10 mouse cellular contexts compared by ENCODE assay signal in the genomic region with DNA sequence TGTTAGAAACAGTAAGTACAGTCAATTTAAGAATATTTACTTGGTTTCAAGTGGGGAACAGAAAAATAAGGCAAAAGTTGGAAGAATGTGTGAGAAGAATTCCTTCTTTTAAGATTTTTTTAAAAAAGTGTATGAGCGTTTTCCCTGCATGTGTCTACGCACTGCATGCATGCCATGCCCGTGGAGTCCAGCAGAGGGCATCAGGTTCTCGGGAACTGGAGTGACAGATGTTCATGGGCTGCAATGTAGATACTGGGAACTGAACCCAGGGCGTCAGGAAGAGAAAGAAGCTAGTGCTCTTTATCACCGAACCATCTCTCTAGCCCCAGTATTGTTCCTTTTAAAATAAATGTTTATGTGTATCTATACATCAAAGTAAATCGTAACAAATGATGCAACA.
DNase-seq lines count a peak whose midpoint lies in the region; ATAC-seq and TF ChIP-seq lines count a peak whose summit lies in the region.
"Had no signal": no experiment of that assay in that cellular context is flagged by ENCODE, and none has a peak within 500 bp of the region (broad histone marks: within the 10 kb centered on the region; RNA-seq: fewer than 3 reads in every experiment).

No protein-coding gene starts in this region.

- no peak overlapping the region for H3K4me3 ChIP-seq in lung, adult 2 months (replicated peaks; ENCODE audit: extremely low read depth, low read depth, low read length)
- no peak overlapping the region for H3K4me3 ChIP-seq in forebrain, embryonic 14.5 days (ENCODE audit: low read depth, low read length)
- H3K4me3 ChIP-seq: heart, embryonic 13.5 days; megakaryocyte, embryonic 14.5 days had no signal

- ATAC-seq in common myeloid progenitor, adult 5-6 weeks (replicated peaks; ENCODE audit: low read depth, poor library complexity, severe bottlenecking), result peak; percentile 60; the same call in 1 of the 2 replicates
- no peak for ATAC-seq in forebrain, embryonic 14.5 days

- no peaks in the 10 kb centered on the region for H3K4me1 ChIP-seq in lung, adult 2 months (ENCODE audit: control insufficient read depth, insufficient read depth, low read length)
- no peaks in the 10 kb centered on the region for H3K4me1 ChIP-seq in forebrain, embryonic 14.5 days (ENCODE audit: control insufficient read depth, insufficient read depth, low read length)
- H3K4me1 ChIP-seq: heart, embryonic 13.5 days; megakaryocyte, embryonic 14.5 days had no signal

- no peaks in the 10 kb centered on the region for H3K36me3 ChIP-seq in forebrain, embryonic 14.5 days (ENCODE audit: control insufficient read depth, insufficient read depth, low read length)
- H3K36me3 ChIP-seq: heart, embryonic 13.5 days had no signal

- WGBS in lung, adult 2 months, result 70% methylated on average over 7 of the region's 7 CpGs
- 77% methylated on average over 7 of the region's 7 CpGs for WGBS in forebrain, embryonic 14.5 days

- no peak overlapping the region for H3K4me2 ChIP-seq in forebrain, embryonic 14.5 days (ENCODE audit: low read length)
- H3K4me2 ChIP-seq: heart, embryonic 13.5 days had no signal

- H3K9ac ChIP-seq in forebrain, embryonic 14.5 days (ENCODE audit: low read length), result no peak overlapping the region
- H3K9ac ChIP-seq: heart, embryonic 13.5 days had no signal

- no peak for TF ChIP-seq POLR2A in lung, adult 2 months (IDR thresholded peaks at IDR 0.05; ENCODE audit: borderline replicate concordance, extremely low read depth, low read depth, low read length)

- H3K27me3 ChIP-seq in forebrain, embryonic 14.5 days (replicated peaks; ENCODE audit: control insufficient read depth, insufficient read depth, low read length), result no peaks in the 10 kb centered on the region
- H3K27me3 ChIP-seq: heart, embryonic 13.5 days; megakaryocyte, embryonic 14.5 days had no signal

- no peaks in the 10 kb centered on the region for H3K9me3 ChIP-seq in forebrain, embryonic 14.5 days (replicated peaks; ENCODE audit: control insufficient read depth, low read length)
- H3K9me3 ChIP-seq: heart, embryonic 13.5 days had no signal

- no peak overlapping the region for H3K27ac ChIP-seq in forebrain, embryonic 14.5 days (ENCODE audit: low read depth, low read length)
- H3K27ac ChIP-seq: heart, embryonic 13.5 days had no signal

- TF ChIP-seq CTCF in lung, adult 2 months (IDR thresholded peaks at IDR 0.05; ENCODE audit: insufficient read depth, low read length), result peak; percentile 62

- DNase-seq in cerebellum, postnatal 25 days, result peak; percentile 3 to 13
- no peak for DNase-seq in cerebellum, adult 11-12 months
- DNase-seq in lung, adult 2 months, result peak; percentile 6
- DNase-seq in lung, postnatal 25 days (ENCODE audit: low spot score), result no peak
- DNase-seq in lung, postnatal 14 days, result peak; percentile 21
- DNase-seq in forebrain, embryonic 14.5 days (ENCODE audit: low spot score), result no peak
- no peak for DNase-seq in left cerebral cortex, adult 9 months (ENCODE audit: low spot score in 2 of 2)

Comparison
In these comparisons a context has a peak if more than half of its experiments do, and no peak if none do; other contexts are left out.
1. DNase-seq: peak in cerebellum, postnatal 25 days (2 of 2), lung, adult 2 months (single experiment) and lung, postnatal 14 days (single experiment); none in cerebellum, adult 11-12 months (single experiment), lung, postnatal 25 days (single experiment), forebrain, embryonic 14.5 days (single experiment) and left cerebral cortex, adult 9 months (0 of 2).